Mouse (Mus musculus) 3T3-L1 (cell line): ENCODE measurements around the gene Mrpl4.
"Not testable (repeated sequence)": the region's sequence is repeated elsewhere in the genome, so short reads cannot be mapped to it uniquely, and the experiment has no call there.

Experiments
- DNase-seq: peaks from one replicate; pipeline ENCODE4 v3.0.0-alpha.2; 2015; ENCODE audit warnings: low read depth, low spot score

The Mrpl4 gene

GRCm38 (mm10) chr9:20986952-20987686 lies 15.4 kb upstream of the Mrpl4 start:
- DNase-seq, result no peak

DNA sequence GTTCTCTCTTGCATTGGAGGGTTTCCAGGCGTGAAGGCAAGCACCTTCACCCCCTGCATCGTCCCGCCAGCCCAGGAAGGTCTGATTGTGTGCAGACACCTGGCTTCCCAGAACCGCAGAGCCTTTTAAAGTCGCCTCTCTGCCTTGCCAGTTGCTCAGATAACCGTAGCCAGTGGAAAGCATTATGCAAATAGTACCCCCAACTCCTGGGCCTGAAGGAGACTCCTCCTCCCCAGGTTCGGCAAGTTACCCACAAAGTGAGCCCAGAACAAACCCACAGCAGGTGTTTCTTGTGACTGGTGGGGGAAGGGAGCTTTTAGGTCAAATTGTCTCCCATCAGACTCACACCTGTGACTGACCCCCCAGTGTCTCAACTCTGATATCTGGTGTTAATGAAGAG lies 14.6 kb upstream of the Mrpl4 start:
- DNase-seq, result no peak

GRCm38 (mm10) chr9:20990861-20991260 lies 11.7 kb upstream of the Mrpl4 start:
- DNase-seq, result no peak

- DNase-seq, result no peak
These were observed 11.0 kb upstream of the Mrpl4 start for GRCm38 (mm10) chr9:20991587-20991986.

DNA sequence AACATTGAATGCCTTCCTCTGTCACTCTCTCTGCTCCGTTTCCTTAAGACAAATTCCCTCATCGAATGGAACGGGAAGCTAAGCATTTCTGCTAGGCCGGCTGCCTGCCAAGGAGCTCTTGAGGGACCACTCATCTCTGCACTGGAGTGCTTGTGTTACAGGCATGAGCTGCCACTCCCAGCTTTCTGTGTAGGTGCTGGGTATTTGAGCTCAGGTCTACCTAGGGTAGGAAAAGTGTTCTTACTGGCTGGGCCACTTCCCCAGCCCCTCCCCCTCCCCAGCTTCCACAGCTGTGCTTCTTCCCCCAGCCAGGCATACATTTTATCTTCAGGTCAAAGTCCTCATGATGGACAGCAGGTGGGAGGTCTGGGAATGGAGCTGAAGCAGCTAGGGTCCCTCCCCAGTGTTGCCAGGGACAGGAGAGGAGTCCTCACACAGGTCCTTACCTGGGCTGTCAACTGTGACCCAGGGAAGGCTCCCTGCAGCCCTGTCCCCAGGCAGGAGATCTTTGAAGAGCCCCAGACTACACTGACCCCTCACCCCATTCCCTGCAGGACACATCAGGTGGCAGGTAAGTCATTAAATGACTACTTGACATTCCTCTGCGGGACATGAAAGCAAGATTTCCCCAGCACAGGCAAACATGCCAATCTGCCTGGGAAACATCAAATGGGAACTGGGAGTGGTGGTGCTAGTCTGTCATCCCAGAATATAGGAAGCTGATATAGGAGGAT lies 9.2 kb upstream of the Mrpl4 start:
- no peak for DNase-seq

DNA sequence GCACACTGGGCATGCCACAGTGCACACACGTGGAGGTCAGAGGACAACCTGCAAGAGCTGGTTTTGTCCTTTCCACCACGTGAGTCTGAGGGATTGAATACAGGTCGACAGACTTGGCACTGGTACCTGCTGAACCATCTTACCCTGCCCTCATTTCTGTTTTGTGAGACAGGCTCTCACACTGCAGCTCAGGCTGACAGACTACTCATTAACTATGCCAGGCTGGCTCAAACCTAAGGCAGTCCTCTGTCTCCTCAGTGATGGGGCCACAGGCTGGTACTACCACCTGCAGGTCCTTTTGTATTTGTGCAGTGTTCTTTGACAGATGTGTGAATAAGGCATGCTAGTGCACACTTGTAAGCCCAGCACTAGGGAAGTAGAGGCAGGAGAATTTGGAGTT lies 7.5 kb upstream of the Mrpl4 start:
- DNase-seq, result peak; percentile 33

DNA sequence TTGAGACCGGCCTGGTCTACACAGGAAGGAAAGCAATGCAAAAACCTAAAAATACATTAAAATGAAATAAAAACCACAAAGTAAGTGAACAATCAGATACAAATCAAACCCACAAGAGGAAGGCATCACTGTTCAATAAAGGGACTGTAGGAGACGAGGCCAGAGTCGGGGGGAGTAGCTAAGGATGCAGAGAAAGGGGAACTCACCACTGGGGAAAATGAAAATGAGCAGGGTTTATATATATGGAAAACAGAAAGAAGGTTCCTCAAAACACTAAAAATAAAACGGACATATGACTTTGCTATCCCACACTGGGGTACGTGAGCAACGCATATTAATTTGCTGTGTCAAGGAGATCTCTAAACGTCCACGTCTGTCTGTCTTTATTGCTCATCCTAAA lies 5.5 kb upstream of the Mrpl4 start:
- no peak for DNase-seq

DNA sequence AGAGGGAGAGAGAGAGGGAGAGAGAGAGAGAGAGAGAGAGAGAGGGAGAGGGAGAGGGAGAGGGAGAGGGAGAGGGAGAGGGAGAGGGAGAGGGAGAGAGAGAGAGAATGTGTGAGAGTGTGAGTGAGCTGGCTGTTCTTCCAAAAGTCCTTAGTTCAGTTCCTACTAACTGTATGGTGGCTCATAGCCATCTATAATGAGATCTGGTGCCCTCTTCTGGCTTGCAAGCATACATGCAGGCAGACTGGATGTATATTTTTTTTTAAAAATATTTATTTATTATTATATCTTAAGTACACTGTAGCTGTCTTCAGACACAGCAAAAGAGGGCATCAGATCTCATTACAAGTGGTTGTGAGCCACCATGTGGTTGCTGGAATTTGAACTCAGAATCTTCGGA lies 4.2 kb upstream of the Mrpl4 start:
- DNase-seq, result peak; percentile 66

DNA sequence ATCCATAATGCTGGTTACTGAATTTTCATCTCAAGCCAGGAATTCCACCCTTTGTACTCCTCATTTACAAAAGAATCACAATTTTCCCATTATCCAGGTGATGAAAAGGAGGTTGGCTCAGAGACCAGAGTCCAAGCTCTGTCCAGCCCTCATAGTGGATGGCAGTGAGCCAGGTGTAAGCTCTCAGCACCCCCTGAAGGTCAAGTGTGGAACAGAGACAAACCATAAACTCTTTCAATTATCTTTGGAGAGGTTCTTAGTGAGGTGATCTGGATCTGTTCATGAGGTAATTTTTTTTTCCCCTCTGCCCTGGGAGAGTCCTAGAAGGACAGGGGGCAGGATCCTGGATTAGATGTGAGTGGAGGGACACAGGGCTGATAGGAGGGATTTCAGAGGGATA lies 1.7 kb upstream of the Mrpl4 start:
- peak; percentile 65 for DNase-seq

DNA sequence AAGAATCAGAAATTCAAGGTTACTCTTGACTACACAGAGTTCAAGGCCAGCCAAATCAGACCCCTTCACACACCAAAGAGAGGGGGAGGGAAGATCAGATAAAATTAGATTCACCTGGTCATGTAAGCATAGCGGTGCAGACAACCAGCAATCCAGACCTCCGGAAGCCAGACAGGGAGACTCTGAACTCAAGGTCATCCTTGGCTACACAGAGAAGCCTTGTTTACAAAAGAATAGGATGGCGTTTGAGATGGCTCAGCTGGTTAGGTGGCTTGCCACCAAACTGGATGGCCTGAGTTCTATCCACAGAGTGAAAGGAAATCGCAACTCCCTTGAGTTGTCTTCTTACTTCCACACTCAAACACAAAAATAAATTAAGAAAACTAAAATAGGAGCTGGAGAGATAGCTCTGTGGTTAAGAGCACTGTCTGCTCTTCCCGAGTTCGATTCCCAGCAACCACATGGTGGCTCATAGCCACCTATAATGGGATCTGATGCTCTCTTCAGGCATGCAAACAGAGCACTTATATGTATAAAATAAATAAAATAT lies 812 bp upstream of the Mrpl4 start:
- no peak for DNase-seq

- DNase-seq, result no peak
These were observed 290 bp upstream of the Mrpl4 start for GRCm38 (mm10) chr9:21002270-21002626.

GRCm38 (mm10) chr9:21007313-21007952 lies 4.9 kb downstream of the Mrpl4 start:
- DNase-seq, result no peak

DNA sequence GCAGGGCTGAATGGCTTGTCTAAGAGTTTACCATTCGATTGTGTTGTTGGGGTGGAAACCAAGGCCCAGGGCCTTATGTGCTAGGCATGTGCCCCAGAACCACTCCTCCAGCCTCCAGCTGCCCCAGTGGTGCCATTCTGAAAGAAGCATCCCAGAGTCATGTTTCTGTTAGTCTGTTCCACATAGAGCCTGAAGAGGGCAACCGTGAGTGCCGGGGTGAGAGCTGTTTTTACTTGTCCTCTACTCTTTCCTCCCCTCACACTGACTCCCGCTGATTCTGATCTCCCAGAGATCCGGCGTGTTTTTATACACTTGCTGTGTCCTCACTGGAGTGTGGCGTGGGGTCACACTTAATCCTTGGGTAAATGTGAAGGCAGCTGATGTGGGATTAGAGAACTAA lies 5.5 kb downstream of the Mrpl4 start:
- DNase-seq, result no peak

GRCm38 (mm10) chr9:21010362-21010761 lies 7.8 kb downstream of the Mrpl4 start:
- peak; percentile 34 for DNase-seq

DNA sequence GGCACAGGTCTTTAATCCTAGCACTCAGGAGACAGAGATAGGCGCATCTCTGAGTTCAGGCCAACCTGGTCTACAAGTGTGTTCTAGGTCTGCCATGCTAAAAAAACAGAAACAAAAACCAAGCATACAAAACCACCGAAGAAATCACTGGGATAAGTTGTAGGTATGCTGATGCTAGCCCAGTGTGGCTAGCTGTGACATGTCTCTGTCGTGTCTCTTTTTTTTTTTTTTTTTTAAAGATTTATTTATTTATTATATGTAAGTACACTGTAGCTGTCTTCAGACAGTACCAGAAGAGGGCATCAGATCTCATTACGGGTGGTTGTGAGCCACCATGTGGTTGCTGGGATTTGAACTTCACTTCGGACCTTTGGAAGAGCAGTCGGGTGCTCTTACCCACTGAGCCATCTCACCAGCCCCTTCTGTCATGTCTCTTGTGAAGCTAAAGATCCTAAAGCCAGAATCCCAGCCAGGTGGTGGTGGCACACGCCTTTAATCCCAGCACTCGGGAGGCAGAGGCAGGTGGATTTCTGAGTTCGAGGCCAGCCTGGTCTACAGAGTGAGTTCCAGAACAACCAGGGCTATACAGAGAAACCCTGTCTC lies 8.5 kb downstream of the Mrpl4 start:
- not testable (repeated sequence) for DNase-seq

DNA sequence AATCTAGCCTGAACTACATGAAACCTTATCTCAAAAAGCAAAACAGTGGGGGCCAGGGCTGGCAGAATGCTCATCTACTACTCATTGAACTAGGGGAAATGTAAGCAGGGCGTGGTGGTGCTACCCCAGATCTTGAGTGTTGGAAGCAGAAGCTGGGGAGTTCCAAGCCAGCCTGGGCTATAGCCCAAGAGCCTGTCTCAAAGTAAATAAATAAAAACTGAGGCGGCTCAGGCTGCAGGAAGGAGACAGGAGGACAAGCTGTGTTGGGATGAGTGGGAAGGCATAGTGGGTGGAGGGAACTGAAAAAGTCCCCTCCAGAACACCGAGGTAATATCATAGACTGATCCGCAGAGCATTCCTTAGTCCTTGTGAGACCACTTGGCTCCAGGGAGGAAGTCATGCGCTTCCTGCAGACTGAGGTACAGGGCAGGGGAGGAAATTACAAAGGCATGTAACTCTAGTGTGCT lies 9.3 kb downstream of the Mrpl4 start:
- DNase-seq, result no peak

GRCm38 (mm10) chr9:21012368-21012767 lies 9.8 kb downstream of the Mrpl4 start:
- no peak for DNase-seq

DNA sequence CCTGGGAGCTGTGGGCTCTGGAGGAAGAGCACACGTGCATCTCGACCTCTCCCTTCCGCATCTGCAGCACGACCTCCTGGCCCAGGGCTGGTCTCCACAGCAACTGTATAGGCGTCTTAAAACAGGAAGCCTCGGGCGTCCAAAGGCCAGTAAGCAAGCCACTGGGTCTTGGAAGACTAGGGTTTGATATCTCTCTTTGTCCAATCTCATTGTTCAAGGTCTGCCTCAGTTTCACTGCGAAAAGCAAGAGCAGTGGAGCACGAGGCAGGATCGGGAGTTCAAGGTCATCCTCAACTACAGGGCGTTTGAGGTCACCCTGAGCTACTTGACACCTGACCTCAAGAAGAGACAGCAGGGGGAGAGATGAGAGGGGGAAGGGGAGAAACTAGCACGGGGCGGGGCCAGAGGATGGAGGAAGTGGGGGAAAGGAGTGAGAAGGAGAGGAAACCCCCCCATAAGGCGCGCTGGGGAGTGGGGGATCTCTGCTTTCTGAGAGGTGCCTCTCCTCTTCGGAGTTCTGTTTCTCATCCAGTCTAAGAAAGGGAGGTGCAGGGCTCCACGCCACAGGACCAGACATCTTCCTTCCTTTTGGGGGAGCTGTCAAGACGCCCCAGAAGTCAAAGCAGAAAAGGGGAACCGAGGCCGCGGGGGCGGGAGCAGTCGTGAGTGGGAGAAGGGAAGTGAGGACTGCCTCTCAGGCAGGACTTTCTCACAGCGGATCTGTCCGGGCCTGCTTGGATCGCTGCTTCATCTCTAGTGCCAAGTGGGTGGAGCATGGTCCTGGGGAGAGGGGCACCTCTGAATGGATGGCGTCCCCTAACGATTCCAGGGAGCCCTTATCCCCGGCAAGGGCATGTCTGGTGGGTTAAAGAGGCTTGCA lies 12.4 kb downstream of the Mrpl4 start:
- DNase-seq, result no peak

GRCm38 (mm10) chr9:21015571-21016130 lies 13.1 kb downstream of the Mrpl4 start, which contains the start of gene Icam1:
Gene Icam1 (plus strand): TSS chr9:21015985.
- DNase-seq, result no peak

- DNase-seq, result no peak
These were observed 14.0 kb downstream of the Mrpl4 start for GRCm38 (mm10) chr9:21016331-21017176.
